Mouse (Mus musculus) large intestine, adult 2 months (tissue): ENCODE data around the gene Klf16. TPM values are rescaled to one million over a fixed set of nuclear protein-coding genes. Genes with fewer than 3 reads are reported as not detected.

Experiments
- DNase-seq: peaks from one replicate; pipeline ENCODE4 v3.0.0-alpha.2; 2012; ENCODE audit warnings: low read depth, low spot score
- WGBS: fragments of 180-500 bp; shearing (Covaris S2); methylation state at CpG from one replicate; pipeline ENCODE4 v1.1.7; 2018; 5-methylcytosine and 5-hydroxymethylcytosine counted together
- polyA plus RNA-seq: library from polyadenylated mRNA; depleted of rRNA; stranded (reverse); fragments of >200 nt; gene quantifications from 2 replicates; pipeline ENCODE4 v1.2.3, GENCODE M21; 2012

Gene Klf16
- polyA plus RNA-seq, 1 experiment = 12.8 TPM

DNA sequence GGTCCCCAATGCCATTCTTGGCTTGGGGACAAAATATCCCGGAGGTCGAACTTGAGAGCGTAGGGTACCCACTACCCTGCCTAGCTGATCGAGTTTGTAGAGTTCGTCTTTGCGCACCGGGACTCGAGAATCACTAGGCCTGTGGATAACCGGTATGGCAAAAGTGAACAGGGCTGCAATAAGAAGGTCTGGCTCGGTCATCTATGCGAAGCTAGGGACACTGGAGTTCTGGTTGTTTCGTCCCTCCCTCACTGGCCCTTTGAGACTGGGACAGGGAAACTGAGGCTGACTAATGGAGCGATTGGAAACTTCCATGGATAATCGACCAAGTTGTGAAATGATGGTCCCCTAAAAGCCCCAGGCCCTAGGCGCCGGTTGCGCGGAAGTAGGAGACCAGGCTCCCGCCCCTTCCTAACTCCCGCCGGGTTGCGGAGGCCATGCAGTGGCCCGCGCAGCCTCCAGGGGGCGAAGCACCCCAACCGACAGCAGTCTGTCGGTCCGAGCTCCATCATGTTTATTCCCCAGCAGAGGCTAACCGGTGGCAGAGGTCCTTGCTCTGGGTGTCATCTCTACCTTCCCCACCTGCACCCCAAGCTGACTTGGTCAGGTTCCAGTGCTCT, 1.1 kb upstream of the Klf16 start:
- WGBS = 1% methylated on average over 29 of the region's 29 CpGs
- DNase-seq = no peak

DNA sequence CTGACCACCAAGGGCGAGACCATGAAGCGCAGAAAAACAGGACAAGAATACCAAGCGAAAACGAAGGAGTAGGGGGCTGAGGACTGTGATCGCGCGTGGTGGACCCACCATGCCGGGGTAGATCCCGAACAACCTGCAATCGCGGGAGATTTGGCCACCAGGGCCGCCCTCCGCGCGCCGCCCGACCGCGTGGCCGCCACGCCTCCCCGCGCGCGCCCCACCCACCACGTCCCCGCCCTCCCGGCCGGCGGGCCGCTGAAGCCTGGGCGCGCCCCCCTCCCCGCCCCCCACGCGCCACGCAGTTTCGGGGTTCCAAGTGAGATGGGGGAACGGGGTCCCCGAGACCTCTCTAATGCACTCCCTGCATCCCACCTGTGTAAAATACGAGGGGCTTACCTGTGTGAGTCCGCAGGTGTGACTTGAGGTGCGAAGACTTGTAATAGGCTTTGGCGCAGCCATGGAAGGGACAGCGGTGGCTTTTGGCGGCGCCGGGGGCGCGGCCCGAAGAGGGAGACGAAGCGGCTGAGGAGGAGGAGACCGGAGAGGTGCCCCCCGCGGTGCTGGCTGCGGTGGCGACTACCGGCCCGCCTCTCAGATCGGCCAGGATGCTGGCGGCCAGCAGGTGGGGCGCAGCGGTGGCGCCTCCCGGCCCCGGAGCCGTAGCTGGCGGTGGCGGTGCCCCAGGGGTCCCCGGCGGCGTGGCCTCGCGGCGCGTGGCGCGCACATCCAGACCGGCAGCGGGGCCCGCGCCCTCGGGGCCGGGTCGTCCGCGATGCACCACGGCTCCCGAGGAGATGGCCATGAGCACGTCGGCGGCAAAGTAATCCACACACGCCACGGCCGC, 548 bp downstream of the Klf16 start:
- WGBS = under 1% methylated on average over 96 of the region's 96 CpGs
- DNase-seq = no peak

DNA sequence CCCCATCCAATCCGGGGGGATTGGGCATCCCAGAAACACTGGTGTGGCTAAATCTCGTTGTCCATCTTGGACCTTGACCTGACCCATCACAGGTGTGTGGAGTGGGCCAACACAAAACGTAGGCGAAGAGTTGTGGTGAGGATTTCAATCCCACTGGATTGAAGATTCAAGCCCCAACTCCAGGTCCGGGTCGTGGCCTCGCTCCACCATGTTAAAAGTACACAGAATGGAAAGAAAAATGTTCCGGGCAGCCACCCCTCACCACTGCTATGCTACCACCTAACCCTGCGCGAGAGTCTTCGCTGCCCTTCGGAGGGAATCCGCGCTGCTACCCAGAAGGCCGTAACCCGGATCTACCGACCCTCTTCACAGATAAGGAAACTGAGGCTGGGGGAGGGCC, 1.2 kb downstream of the Klf16 start:
- DNase-seq = no peak
- WGBS = 8% methylated on average over 17 of the region's 17 CpGs

DNA sequence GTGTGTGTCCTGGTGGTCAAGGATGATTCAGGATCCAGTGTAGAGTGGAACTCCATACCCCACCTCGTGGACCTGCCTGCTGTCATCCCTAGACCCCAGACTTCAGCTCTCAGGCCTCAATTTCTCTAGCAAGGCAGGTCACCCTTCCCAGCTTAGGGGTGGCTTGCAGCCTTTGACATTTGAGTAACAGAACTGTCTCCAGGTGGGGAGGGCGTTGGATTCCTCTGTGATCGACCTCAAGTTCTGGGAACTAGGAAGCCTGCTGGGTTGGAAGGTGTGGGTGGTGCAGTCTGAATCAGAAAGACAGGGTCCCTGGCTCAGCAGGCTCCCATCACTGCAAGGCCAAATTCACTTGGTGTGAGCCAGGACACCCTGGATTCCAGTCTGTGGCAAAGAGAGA, 2.2 kb downstream of the Klf16 start:
- DNase-seq = no peak
- 74% methylated on average over 3 of the region's 3 CpGs for WGBS

DNA sequence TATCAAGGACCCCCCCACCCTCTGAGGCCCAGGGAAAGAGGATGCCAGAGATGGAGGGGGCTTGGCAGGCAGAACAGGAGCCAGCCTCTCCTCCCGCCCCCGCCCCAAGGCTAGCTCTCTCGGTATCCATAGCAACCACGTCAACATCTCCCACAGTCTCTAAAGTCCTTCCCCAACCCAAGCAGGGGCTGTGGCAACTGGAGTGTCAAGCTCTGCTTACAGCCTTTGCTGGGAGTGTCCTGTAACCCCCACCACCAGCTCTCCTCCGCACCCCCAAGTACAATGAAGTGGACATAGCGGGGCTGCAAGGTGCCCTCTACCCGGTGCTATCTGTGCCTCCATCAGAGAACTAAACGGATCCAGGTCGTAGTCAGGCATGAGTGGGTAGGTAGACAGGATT, 3.2 kb downstream of the Klf16 start:
- WGBS = 77% methylated on average over 9 of the region's 9 CpGs
- no peak for DNase-seq

DNA sequence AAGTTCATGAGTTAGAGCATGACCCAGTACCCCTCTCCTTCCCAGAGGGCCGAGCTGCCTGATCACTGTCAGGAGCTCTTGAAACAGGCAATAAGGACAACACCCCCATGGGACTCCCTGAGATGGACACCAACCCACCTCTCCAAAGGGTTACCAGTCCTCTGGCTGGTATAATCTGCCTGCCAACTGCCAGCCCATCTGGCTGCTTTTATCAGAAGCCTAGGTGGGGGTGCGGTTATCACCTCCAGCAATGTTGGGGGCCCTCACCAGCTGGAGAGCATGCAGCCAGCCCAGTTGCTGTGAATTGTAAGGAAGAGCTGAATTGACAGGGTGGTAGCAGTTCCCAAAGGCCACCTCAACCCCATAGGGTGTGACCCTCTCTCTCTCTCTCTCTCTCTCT, 4.6 kb downstream of the Klf16 start:
- 95% methylated on average over 2 of the region's 2 CpGs for WGBS
- no peak for DNase-seq

DNA sequence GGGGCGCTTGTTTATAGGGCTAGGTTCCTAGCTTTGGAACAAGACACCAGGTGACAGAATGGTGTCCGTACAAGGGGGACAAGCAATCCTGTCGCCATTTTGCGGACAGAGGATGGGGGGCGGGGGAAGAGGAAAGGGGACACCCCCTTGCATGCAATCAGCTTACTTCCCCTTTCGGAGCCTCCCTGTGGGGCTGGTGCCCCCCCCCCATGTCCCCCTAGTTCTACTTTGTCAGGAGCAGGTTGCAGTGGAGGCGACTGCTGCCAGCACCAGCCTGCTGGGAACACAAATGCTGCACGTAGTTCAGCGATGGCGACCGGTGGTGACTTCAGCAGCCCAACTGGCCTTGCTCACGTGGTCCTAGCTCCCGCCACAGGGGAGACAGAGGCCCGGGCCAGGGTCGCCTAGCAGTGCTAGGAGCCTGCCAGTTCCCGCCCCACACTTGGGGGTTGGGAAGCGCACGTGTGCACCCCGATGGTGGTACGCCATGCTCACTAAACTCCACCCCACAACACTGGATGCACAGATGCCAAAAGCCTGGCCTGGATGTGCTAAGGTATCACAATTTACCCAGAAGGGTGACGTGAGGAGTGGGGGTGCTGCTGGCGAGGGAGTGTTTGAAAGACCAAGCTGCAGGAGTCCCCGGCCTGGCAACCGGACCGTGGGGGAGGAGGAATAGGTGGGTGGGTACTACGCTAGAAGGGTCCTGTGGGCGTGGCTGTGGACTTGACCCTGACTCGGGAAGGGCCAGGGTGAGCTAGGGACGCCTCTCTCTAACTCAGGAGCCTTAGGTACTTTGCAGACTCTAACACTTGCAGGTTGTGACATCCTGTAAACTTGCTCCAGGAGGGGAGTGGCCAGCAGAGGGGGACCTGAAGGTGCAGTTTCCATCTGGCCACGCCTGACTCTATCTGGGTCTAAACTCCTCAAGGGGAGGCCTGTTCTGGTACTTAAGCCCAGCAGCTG, 6.0 kb downstream of the Klf16 start:
- WGBS = 51% methylated on average over 30 of the region's 30 CpGs
- no peak for DNase-seq

DNA sequence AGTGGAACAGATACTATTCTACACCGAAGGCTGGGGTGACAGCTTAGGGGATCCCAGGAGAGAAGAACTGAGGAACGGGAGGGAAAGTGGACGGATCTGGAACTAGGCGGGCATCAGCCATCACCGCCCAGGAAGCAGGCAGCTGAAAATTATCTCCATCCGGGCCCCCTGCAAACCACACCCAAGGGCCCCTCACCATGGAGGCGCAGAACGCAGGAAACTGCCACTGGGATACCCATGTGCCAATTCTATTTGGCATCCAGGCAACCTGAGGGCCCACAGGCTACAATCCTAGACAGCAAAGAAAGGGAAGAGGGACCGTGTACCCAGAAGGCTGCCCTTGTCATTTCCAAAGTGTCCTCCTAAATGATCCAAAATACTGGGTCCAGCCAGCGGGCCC, 6.7 kb downstream of the Klf16 start:
- WGBS = 82% methylated on average over 10 of the region's 10 CpGs
- no peak for DNase-seq

DNA sequence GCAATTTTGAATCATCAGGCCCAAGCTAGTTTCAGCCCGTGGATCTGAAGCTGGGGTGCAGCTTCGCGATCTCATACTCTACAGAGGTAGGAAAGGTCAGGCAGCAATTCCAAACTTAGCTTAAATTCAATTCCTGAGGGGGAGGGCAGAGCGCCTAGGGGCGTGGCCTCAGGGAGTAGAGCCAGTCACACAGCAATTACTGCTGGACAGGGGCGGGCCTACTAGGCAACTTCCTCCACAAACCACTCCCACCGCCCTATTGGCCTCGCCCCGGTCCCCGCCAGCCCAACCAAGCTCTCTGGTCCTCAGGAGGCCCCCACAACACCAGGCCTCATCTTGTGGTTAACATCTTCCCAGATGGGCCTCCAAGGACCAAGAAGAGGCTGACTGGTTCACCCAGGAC, 7.5 kb downstream of the Klf16 start:
- 11% methylated on average over 10 of the region's 10 CpGs for WGBS
- DNase-seq = no peak

DNA sequence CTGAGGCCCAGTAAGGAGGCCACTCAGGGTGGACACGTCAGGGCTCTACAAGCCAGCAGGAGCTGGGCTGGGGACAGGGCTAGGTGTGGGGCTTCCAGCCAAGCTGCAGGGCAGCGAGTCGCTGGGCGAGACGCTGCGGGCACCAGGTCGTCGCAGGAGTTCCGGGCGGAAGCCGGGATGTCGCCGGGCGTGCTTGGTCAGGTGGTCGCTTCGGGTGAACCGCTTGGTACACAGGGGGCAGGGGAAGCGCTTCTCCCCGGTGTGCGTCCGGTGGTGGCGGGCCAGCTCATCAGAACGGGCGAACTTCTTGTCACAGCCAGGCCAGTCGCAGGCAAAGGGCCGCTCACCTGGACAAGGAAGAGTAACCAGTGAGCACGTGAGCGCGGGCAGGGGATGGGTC, 8.2 kb downstream of the Klf16 start:
- WGBS = 96% methylated on average over 29 of the region's 29 CpGs
- no peak for DNase-seq

DNA sequence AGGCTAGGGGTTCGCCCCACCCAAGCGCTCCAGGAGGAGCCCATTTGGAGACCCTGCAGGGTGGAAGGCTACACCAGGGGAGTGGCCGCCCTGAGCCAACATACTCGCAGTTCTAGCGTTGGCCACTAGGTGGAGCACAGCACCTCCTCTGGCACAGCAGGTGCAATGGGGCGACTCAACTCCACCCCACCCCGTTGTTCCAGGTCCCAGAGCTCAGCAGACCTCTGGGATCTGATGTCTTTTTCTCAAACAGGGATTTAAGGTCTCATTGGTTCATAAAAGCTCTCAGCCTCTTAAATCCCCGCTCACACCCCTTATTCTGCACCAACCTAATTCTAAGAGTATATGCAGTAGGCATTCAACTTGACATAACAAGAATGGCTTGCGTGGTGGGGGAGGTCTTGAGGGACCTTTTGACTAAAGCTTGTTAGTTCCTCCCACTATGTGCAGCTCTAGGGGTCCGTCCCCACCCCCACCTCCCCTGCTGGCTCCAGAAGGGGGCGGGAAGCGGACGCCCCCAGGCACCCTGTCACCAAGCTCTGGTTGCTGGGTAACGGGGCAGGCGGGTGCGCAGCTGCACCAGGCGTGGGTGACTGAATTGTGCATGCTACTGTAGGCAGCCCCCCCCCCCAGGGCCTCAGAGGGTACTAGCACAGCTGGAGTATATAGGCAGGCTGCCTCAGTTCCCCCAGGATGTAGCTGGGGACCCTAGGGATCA, 10.6 kb downstream of the Klf16 start:
- 40% methylated on average over 17 of the region's 17 CpGs for WGBS
- DNase-seq = no peak

DNA sequence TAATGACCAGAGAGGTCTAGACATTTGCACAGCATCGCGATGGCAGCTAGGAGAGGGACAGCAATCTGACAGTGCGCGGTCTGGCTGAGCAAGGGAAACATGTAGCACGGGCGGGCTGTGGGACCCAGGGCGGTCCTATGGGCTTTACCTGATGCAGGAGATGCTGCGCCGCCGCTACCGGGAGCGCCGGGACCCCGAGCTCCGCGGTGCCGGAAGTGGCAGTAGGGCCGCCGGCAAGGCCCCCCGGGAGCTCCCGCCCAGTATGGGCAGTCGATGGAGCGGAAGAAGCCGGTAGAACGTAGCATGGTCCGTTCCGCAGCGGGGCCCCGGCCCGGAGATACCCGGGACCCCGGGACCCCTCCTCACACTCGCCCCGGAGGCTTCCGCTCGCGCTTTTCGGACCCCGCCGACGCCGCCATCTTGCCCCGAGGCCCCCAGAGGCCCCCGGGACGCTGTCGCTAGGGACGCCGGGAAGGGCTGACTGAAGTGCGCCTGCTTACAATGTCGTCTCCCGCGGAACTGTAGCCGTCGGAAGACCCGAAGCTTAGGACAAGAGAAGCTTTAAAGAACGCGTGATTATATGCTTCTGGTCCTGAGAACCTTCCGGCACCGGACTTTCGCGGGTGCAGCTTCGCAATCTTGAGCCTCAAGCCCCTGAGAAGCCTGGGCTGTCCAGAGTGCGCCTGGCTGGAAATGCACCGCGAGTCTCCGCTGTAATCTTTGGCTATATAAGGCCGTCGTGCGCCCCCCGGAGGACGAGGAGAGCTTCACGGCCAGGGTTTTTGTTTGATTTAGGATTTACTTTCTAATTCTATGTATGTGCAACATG, 15.8 kb downstream of the Klf16 start, which contains the start of gene Rexo1:
Rexo1 (minus strand) TSS at position 445 of the 829 bp plus-strand sequence.
- DNase-seq = peak; percentile 89

DNA sequence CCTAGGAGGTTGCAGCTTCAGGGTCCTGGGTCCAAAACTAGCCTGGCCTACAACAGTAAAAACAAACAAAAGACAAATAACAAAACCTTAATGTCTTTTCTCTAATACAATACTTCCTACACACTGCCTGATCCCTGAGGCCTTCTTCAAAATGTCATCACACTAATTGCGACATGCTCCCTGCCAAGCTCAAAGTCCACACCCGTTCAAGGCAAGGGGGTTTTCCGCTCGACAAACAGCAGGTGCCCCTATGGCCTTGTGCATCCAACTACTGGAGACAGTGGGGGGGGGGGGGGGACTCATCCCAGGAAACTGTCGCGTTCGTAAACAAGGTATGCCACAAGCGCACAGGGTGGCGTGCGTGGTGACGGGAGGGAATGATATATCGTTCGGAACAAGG, 16.5 kb downstream of the Klf16 start:
- under 1% methylated on average over 13 of the region's 13 CpGs for WGBS
- no peak for DNase-seq

More for the DNA sequence above, 15.8 kb downstream of the Klf16 start, which contains the start of gene Rexo1:
- WGBS = 1% methylated on average over 72 of the region's 72 CpGs

DNA sequence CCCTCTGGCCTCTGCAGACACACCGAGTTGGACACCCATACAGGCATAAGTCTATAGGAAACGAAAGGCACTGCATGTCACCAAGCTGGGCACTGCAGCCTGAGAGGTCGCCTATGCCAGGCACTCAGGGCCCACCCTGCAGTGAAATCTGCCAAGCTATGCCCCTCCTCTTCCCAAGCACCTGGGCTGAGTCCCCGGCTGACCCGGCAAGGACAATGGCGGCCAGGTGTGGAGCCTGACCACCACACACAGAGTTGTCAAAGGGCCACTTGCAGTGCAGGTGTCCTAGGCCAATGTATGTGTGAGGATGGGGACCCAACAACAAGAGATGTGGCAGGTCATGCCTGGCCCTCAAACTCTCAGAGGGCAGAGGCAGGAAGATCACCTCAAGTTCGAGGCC, 17.7 kb downstream of the Klf16 start:
- no peak for DNase-seq
- WGBS = 72% methylated on average over 7 of the region's 7 CpGs

DNA sequence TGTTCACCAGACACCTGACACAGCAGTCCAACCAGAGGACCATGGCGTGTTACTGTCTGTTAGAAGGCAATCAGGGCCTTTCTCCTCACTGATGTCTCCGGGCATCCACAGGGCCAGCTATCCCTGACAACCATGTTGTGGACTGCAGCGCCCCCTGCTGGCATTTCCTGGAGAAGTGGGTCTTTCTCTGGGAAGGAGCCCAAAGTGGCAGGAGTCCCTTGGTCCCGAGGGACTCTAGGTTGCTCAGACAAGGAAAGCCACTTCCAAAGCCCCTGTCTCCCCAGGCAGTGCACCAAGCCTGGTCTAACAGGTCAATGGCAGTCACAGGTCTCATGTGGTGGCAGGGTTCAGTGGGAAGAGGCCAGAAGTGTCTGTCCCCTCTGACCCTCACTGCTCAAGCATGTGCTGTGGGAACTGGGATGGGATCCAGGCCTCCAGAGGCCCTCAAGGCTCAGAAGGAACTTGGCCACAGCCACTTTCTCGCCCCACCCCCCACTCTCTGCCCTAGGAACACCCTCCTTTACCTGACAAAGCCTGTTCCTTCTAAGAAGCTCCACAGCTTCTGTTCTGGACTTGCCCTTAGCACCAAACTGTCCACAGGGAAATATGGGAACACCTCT, 19.7 kb downstream of the Klf16 start:
- DNase-seq = no peak
- 25% methylated on average over 5 of the region's 5 CpGs for WGBS

DNA sequence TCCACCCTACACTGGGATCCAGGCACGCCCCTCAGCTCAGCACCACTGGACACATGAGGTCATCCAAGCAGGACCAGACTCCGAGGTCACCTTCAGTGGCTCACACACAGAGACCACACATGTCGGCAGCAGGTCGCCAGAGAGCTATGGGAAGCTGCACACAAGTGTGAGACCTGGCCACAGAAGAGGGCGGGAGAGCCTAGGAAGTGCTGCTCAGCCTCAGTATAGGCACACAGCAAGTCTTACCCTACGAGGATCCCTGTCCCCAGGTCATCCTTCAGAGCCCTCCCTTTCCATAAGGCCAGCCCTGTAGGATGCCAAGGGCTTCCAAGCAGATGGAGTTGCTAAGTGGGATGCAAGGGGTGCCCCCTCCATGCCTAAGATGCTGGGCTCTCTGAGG, 23.1 kb downstream of the Klf16 start:
- WGBS = 87% methylated on average over 6 of the region's 6 CpGs
- no peak for DNase-seq

DNA sequence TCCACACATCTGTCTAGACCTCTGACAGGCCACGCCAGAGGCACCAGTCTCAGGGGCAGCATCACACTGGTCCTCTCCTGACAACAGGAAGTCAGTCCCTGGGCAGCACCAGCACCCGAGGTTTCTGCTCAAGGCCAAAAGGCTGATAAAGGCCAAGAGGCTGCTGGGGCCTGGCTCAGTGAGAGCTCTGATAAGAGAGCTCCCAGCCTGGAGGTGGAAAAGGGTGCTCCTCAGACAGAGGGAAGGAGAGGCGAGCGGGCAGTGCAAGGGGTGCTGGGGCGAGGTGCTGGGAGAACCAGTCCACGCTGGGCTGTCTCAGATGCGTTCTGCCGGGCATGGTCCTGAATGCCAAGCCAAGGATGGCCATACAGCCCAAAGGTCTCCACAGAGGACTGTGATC, 23.5 kb downstream of the Klf16 start:
- DNase-seq = no peak
- WGBS = 81% methylated on average over 8 of the region's 8 CpGs

DNA sequence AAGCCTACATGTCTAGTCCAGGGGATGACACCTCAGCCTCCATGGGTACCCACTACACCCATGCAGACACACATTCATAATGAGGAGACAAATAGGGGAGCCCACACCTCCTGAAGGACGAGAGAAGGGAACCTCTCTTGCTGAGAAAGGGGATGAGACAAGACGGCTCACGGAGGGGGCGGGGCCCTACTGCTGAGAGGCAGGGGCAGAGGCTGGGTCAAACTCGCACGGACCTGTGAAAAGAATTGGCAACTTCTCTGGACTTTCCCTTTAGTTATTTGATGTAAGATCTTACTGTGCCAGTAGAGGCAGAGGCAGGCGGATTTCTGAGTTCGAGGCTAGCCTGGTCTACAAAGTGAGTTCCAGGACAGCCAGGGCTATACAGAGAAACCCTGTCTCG, 24.8 kb downstream of the Klf16 start:
- DNase-seq = no peak
- WGBS = 60% methylated on average over 9 of the region's 9 CpGs
